Mouse (Mus musculus) kidney, postnatal 14 days (tissue): Measurements from ENCODE around the gene Timm8a2.
A peak's percentile ranks its signal among the peaks of the same experiment; 100 is the strongest.

Source experiments
- DNase-seq: peaks from one replicate; pipeline ENCODE4 v3.0.0; 2022; ENCODE audit warnings: mixed read lengths

Gene Timm8a2

DNA sequence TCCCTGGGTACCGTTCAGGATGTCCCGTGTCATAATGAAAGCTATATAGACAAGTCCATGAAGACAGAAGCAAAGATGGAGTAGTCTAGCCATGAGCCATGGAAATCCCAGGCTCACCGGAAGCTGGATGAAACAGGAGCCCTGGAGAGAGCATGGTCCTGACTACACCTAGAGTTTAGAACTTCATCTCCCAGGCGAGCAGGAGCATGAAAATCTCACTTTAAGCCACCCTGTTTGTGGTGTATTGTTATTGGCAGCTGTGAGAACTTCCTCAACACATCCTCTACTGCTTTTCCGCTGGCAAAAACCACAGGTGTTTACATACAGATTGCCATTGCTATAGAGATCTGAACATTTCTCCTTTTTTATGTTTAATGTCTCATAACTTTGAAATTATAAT, 29.1 kb downstream of the Timm8a2 start:
- DNase-seq, result no peak

DNA sequence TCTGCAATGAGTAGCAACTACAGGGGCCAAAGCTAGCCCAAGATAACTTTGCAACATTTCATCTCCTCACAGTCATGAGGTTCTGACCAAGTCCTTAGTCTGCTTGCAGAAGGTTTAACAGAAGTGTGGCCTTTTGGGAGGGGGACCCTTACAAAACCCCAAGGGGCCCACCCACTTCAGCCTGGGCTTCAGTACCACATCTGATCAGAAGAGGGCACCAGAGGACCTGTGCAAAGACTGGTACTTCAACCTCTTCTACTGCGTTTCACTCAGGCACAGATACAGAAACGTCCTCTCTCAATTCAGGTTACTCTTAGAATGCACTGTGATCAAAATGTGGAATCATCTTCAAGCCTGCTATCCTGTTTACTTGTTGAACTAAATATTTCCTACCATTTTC, 30.0 kb downstream of the Timm8a2 start:
- DNase-seq, result peak; percentile 66

DNA sequence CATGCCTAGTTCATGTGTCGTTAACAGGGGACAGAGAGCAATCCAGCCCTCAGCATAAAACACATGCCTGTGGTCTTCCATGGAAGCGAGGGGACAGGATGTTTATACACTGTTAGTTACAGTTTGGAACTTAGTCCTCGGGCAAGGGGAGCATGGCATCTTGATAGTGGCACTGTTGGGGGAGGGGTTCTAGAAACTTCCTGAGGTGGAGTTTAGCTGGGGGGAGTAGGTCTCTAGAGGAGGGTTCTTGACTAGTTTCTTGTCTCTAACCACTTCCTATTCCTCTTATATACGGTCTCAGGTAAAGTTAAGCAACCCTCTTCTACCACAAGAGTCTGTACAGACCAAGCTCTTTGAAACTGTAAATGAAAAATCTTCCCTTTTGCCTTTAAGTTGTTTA, 31.8 kb downstream of the Timm8a2 start:
- DNase-seq, result no peak

DNA sequence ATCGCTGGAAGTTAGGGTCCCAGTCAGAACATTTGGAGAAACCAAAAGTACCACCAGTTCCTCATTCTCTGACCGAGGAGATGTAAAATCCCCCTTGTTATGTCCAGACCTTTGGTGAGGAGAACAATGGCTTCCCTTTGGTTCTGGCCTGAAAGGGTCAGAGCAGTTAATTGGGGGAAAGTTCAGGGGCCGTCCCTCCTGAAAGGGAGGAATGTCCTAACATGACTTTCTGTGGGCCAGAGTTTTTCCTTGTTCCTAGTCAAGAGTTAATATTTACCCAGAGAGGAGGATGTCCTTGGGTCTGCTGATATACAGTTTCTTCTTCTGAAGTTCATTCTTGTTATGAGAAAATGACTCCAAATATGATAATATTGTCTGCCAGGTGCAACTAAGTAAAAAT, 33.6 kb downstream of the Timm8a2 start:
- peak; percentile 62 for DNase-seq

DNA sequence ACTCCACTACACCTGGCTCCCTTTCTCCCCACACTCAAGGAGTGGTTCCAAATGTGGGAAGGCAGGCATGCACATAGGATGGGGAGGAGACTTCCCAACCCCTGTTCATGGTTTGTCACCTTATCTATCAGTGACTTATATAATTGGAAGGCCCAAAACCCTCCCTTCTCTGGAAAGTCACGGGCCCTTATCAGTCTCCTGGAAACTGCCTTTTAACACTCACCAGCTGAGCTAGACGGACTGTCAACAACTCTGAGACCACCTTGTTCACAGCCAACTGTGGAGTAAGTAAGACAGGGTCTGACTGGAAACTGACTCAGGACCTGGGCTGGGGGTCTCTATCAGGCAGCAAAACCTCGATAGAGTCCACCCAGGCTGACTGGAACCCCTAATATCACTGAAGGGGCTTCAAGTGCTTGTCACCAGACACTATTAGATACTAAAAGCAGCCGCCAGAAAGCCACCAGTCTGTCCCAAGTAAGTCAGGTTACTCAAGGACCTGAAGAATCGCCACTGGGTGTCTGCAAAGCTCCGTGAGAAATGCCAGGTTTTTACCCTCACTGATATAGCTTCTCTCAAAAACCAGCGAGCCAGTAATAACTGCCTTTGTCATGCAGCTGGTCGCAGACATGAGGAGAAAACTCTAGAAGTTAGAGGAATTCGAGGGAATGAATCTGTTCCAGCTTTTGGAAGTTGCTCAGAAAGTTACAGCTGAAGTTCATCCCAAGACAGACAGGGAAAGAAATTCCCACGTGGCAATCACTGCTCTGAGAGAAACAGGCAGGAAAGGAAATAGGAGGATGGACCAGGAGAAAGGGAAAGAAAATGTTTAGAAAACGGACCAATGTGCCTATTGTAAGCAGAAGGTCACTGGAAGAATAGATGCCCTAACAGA, 34.6 kb downstream of the Timm8a2 start:
- DNase-seq, result peak; percentile 26

DNA sequence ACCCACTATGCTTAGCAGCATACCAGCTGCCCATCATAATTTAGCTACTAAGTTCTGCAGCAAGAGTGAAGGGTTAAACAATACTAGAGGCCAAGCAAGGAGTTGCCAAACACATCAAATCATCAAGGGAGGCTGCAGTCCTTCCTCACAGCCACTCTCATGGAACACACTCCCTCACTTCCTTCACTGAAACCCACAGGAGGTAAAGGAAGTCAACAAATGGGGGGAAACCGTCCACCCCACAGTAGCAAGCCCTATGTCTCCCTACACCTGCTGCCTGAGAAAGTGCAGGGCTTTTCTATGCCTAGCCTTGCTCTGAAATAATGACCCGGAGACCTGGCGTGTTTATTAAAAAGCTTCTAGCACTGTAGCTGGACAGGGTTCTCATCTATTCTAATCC, 35.5 kb downstream of the Timm8a2 start:
- no peak for DNase-seq

DNA sequence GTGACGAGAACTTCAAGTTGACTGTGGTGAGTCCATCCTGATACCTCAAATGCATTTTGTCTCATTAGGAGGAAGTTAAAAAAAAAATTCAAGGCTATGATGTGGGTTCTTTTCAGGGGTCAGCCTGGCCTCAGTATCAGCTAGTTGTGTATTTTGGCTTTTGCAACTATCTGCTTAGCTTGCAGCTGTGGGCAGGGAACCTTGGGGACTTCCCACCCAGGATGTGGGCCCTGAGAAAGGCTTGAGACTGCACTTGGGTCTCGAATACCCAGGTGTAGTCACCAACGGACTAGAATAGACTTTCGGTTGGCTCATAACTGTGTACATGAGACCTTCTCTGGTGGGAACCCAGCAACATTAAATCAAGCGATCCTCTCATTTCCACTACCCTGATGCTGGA, 38.9 kb downstream of the Timm8a2 start:
- no peak for DNase-seq

DNA sequence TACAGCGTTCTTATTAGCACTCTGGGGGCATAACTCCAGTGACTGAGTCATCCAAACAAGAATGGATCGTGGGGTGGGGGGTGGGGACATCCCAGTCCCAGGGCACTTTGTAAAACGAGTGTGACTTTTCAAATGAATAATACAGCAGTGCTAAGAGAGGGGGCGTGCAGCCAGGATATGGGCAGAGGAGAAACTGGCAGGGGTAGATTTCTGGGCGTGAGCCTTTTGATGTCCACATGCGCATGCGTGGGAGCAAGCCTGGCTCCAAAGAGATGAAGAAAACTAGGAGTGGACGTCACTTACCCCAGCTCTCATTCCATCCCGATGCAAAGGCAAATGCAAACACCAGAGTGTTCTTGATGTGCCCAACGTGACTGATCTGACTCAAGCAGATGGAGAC, 39.9 kb downstream of the Timm8a2 start:
- DNase-seq, result no peak

DNA sequence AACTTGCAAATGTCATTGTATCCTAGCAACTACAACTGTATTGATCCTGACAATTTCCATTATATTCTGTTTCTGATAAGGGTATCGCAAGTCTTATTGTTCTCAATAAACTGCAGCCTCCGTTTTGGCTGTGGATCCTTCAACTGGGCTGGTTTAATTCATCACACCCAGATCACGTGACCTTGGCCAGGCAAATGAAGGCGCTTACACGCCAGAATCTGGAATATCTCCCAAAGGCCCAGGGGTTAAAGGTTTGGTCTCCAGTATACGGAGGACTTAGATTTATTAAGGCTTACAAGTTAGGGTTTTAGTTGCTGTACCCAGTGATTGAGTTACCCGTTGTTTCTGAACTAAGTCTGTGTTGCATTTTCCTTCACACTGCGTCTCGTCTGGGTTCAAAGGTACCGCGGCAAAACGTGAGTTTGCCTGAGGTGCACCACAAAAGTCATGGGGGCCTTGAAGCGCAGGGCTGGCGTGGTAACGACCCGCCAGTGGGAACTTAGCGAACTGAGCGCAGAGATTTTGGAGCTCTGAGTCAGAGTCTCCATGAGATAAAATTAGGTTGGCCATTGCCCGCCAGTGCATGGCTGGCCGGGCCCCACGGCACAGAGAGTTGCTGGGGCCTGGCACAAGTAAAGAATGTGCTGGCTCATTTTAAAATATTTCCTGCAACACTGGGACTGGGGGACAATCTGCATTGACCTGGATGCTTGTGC, 41.2 kb downstream of the Timm8a2 start:
- no peak for DNase-seq

DNA sequence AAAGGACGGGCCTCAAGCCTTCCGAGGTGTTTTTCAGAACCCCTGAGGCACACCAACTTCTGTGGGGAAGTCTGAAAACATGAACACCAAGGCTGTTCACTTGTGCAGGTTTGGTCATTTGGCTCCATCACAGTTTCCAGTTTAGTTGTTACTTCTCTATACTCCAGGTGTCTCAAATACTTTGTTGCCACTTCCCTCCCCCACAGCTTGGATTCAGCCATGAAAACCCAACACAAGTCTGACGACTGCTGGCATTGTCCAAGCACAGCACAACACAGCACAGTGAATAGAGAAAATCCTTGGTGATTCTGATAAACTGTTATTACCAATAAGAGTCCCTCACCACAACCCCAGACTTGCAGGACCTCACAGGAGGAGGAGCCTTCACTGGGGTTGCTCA, 42.5 kb downstream of the Timm8a2 start:
- no peak for DNase-seq

DNA sequence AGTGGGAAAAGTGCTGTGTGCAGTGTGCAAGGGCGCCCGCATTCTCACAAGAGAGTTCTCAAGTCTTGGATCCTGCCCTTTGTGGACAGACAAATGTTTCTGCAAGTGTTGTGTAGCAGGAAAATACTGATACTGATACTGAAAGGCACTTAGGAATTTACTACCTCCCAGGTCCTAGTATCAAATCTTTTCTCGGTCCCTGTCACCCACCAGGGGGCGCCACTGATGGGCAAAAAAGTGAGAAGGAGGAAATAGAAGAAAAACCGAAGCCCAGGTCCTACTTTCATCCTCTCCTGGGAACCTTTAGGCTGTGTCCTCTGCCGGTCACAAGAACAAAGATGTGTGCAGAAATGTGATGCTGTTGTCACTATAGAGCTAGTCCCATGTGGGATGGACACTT, 45.0 kb downstream of the Timm8a2 start:
- peak; percentile 51 for DNase-seq

DNA sequence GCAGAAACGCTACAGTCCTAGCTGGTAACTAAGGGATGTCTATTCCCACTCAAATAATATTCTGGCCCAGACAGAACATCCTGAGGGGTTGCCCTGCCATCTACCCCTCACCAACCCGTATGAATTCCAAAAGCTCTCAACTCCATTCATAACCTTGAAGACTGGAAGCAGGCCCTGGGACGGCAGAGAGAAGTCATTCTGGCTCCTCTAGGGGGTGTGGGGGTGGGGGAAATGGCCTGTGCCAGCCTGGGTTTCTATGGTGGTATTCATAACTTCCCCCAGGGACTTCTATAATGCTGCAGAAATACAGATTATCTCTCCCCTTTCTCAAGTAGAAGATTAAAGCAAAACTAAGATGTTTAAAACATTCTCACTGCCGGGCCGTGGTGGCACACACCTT, 45.4 kb downstream of the Timm8a2 start:
- no peak for DNase-seq

DNA sequence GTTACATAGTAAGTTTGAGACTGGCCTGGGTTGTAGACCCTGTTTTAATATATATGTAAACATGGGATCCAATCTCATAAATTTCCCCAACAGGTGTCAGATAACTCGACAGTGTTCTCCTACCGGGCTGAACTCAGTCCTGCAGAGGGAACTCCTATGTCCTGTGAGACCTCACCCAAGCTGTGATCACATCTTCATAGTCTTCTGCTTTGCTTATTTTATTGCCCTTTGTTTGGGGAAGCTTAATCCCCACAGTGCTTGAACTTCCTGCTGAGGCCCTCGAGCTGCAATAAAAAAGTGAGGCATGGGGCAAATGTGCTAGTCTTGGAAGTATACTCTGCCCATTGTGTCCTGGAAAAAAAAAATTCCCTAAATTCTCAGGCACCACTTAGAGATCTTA, 46.8 kb downstream of the Timm8a2 start:
- DNase-seq, result no peak

DNA sequence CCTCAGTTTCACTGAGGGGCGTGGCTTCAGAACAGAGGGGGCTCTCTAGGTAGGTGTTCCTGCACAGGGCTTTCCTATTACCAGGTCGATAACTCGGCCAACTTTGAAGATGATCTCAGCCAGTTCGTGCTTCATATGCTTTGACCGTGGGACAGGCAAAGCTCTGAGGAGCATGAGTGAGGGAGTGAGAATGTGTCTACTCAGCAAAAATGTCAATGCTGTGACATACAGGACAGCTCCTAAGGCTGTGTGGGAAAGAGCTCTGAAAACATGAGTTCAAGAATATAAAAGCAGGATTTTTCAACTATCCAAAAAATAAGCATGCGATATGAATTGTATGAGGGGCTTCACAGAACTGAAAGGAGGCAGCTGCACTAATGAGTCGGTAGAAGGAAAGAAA, 49.0 kb downstream of the Timm8a2 start:
- no peak for DNase-seq

DNA sequence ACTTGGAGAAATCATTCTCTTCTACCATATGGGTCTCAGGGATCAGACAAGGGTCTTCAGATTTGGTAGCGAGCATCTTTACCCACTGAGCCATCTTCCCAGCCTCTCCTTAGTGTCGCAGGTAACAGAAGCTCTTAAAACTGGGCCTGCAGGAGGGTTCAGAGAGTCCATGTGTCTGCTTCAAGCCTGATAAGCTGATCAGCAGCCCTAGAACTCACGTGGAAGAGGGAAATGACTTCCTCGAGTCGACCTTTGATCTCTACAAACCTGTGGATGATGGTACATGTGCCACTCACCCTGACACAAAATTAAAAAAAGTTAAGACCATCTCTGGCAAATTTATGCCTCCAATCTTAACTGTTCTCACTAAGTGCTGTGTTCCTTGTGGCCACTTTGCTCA, 53.5 kb downstream of the Timm8a2 start:
- no peak for DNase-seq
